Mouse (Mus musculus) G1E (cell line): ENCODE measurements at regions not wholly inside any gene's neighbourhood (a gene's known extent, or its start where the extent isn't known, plus 50 kb on each side); places are given as distances from the start of the nearest gene placed in this dataset.

Experiments
- ATAC-seq: 2 replicates; pipeline ENCODE4 v1.8.0; 2016; ENCODE audit warnings: mild to moderate bottlenecking; ENCODE audit not compliant: insufficient number of reproducible peaks, poor library complexity, low FRiP score, severe bottlenecking; ENCODE audit errors: extremely low read depth
- DNase-seq: peaks from one replicate; pipeline ENCODE4 v3.0.0; 2012; ENCODE audit warnings: low spot score
- H3K27me3 ChIP-seq: 2 replicates; pipeline ENCODE4 v1.6.1; 2012; ENCODE audit warnings: mild to moderate bottlenecking, low read length, inconsistent platforms; ENCODE audit not compliant: insufficient read depth
- H3K36me3 ChIP-seq: replicated peaks from 2 replicates; pipeline ENCODE3; 2012; ENCODE audit warnings: mild to moderate bottlenecking, inconsistent platforms
- H3K4me1 ChIP-seq: 2 replicates; pipeline ENCODE4 v1.6.1; 2012; ENCODE audit warnings: low read depth, low read length, inconsistent platforms, mixed read lengths; ENCODE audit not compliant: insufficient read depth
- H3K4me3 ChIP-seq: 2 replicates; pipeline ENCODE4 v1.5.1; 2012; ENCODE audit warnings: low read depth, mild to moderate bottlenecking, inconsistent platforms, low read length, moderate library complexity, mixed read lengths
- H3K9me3 ChIP-seq: replicated peaks from 2 replicates; pipeline ENCODE4 v1.6.1; 2012; ENCODE audit warnings: inconsistent platforms
- CTCF ChIP-seq: IDR thresholded peaks from 2 replicates; pipeline ENCODE4 v1.5.1; 2012; ENCODE audit warnings: low read depth, low read length, inconsistent platforms, mixed read lengths
- GATA1 ChIP-seq: IDR thresholded peaks from 2 replicates; pipeline ENCODE4 v1.6.1; 2012; ENCODE audit warnings: borderline replicate concordance, low read length, inconsistent platforms, mixed read lengths
- GATA2 ChIP-seq: IDR thresholded peaks from 2 replicates; pipeline ENCODE4 v1.6.1; 2012; ENCODE audit warnings: low read depth, low read length, inconsistent platforms, borderline replicate concordance
- POLR2AphosphoS5 ChIP-seq: IDR thresholded peaks from 2 replicates; pipeline ENCODE4 v1.6.1; 2012; ENCODE audit warnings: low read depth, low read length, inconsistent platforms; ENCODE audit not compliant: insufficient replicate concordance
- TAL1 ChIP-seq: conservative IDR thresholded peaks from 2 replicates; pipeline ENCODE4 v1.6.1; 2012; ENCODE audit warnings: low read depth, low read length, inconsistent platforms, mixed read lengths

GRCm38 (mm10) chr2:133352800-133353199, 199.2 kb upstream of the Bmp2 start:
- Histone ChIP-seq H3K36me3 (no peaks in the 10 kb centered on the region), H3K9me3 (peaks cover 10% of the 10 kb centered on the region), H3K27me3 (no peaks in the 10 kb centered on the region), H3K4me3 (no peak overlapping the region), H3K4me1 (no peaks in the 10 kb centered on the region)
- DNase-seq (no peak), ATAC-seq (no peak)
- TF ChIP-seq GATA1 = no peak
- TF ChIP-seq POLR2AphosphoS5 = no peak
- no peak for TF ChIP-seq GATA2
- TF ChIP-seq CTCF = no peak
- no peak for TF ChIP-seq TAL1

DNA sequence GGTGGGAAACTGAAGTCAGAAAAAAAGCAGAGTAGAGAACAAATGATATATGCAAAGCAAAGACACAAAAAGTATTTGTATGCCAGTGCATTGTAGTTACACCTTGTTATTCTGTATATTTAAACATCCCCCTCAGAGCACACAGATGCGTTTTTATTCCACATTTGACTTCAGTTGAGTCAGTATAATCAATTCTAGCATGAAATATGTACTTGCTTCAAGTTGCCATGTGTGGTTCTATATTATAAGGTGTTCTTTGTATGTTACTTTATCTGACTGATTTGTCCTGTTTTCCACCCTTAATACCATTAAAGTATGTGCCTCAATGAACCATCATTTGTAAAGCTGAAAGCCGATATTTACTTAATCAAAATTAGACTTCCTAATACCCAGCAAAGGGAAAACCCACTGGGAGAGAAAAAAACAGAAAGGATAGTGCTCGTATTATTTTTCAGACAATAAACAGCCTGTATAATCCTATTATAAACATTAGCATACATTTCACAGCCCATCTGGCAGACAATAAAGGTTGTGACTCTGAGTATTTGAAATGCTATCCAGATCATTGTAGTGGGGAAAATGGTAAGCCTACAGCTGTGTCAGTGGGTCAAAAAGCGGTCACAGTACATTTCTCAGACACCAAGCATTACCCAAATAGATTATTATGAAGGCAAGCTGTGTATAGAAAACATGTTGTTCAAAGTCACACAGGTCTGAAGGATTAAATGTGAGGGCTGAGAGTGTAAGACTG, 189.1 kb upstream of the Bmp2 start:
- Histone ChIP-seq H3K9me3 (peaks cover 11% of the 10 kb centered on the region), H3K4me1 (no peaks in the 10 kb centered on the region), H3K36me3 (no peaks in the 10 kb centered on the region), H3K4me3 (no peak overlapping the region), H3K27me3 (no peaks in the 10 kb centered on the region)
- no peak for ATAC-seq
- no peak for DNase-seq
- no peak for TF ChIP-seq POLR2AphosphoS5
- TF ChIP-seq GATA2 = no peak
- no peak for TF ChIP-seq TAL1
- TF ChIP-seq CTCF = no peak
- no peak for TF ChIP-seq GATA1

DNA sequence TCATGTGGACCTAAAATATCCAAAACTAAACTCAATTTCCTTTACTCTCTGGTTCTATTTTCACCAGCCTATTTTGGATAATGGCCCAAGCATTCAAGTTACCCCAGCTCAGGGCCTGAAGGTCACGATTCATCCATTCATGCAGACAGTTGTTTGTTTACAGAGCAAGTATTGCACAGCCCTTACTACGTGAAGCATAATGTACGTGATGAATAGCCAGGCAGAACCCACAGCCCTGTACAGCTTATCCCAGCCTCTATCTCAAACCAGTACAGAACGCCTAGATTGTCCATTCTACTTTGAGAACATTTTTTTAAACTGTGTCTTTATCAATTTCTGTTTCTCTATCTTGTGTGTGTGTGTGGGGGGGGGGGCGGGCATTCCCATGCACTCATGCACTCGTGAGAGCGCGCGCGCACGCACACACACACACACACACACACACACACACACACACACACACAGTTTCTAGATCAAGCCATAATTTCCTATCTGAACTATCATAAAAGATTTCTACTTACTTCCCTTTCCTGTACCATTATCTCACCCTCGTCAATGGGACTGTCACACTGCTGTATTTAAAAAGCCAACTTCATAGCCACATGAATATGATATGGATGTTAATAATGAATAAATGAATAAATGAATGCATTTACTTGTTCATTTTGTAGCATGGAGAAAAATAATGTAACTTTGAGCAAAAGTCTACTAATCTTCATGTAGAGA, 180.3 kb upstream of the Bmp2 start:
- ATAC-seq (no peak), DNase-seq (no peak)
- no peak for TF ChIP-seq CTCF
- TF ChIP-seq GATA2 = no peak
- Histone ChIP-seq H3K4me1 (no peaks in the 10 kb centered on the region), H3K4me3 (no peak overlapping the region), H3K36me3 (no peaks in the 10 kb centered on the region), H3K27me3 (no peaks in the 10 kb centered on the region), H3K9me3 (peaks cover 24% of the 10 kb centered on the region)

DNA sequence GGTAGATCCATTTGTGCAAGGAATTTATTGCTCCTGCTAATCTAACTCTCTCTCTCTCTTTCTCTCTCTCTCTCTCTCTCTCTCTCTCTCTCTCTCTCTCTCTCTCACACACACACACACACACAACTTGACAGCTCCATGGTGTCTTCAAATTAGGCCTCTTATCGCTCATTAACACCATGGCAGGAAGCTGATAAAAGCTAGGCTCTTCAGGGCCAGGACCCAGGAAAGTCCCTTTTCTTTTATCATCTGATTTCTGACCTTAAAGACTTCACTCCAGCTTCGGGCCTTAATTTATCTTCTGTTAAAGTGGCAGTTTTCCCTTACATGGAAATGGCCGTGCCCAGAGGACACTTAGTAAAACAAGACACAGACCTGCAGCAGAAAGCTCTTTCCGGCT, 178.4 kb upstream of the Bmp2 start:
- Histone ChIP-seq H3K27me3 (no peaks in the 10 kb centered on the region), H3K36me3 (no peaks in the 10 kb centered on the region), H3K9me3 (peaks cover 20% of the 10 kb centered on the region), H3K4me3 (no peak overlapping the region), H3K4me1 (no peaks in the 10 kb centered on the region)
- DNase-seq (no peak), ATAC-seq (no peak)
- TF ChIP-seq TAL1 = no peak
- no peak for TF ChIP-seq CTCF
- no peak for TF ChIP-seq GATA2
- no peak for TF ChIP-seq GATA1
- no peak for TF ChIP-seq POLR2AphosphoS5

DNA sequence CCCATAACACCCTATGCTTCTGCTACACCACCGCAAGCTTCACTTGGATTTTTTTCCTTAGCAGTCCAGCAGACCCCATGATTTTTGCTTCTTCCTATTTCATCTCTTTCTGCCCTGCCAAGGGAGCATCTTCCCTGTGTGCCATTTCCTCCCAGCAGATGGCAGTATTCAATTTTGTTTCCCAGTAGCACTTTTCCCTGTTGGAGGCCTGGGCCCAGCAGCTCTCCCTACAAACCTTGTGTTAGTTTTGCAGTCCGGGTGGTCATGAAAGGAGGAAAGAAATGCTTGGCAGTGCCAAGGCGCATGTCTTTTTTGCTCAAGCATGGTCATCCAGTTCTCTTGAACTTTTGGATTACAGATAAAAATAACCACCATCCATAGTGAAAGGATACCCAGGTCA, 170.9 kb upstream of the Bmp2 start:
- no peaks in the 10 kb centered on the region for H3K27me3 ChIP-seq
- H3K4me3 ChIP-seq = no peak overlapping the region
- no peak for TF ChIP-seq CTCF
- TF ChIP-seq GATA1 = no peak
- TF ChIP-seq POLR2AphosphoS5 = no peak
- TF ChIP-seq GATA2 = no peak
- no peak for TF ChIP-seq TAL1
- DNase-seq (no peak), ATAC-seq (no peak)
- no peaks in the 10 kb centered on the region for H3K36me3 ChIP-seq
- H3K4me1 ChIP-seq = no peaks in the 10 kb centered on the region
- peaks cover 27% of the 10 kb centered on the region for H3K9me3 ChIP-seq

GRCm38 (mm10) chr2:133383135-133383920, 168.6 kb upstream of the Bmp2 start:
- no peaks in the 10 kb centered on the region for H3K36me3 ChIP-seq

More at GRCm38 (mm10) chr2:133383135-133383920, 168.6 kb upstream of the Bmp2 start:
- Histone ChIP-seq H3K27me3 (no peaks in the 10 kb centered on the region), H3K4me3 (no peak overlapping the region), H3K4me1 (no peaks in the 10 kb centered on the region), H3K9me3 (peaks cover 28% of the 10 kb centered on the region)
- ATAC-seq (no peak), DNase-seq (no peak)
- TF ChIP-seq TAL1 = no peak
- no peak for TF ChIP-seq POLR2AphosphoS5
- TF ChIP-seq GATA1 = no peak
- no peak for TF ChIP-seq CTCF
- no peak for TF ChIP-seq GATA2
